Mouse (Mus musculus) neural tube, embryonic 15.5 days (tissue): ENCODE measurements around the gene Prokr1. TPM values are rescaled to one million over a fixed set of nuclear protein-coding genes. Genes with fewer than 3 reads are reported as not detected.
"Not testable (repeated sequence)": the region's sequence is repeated elsewhere in the genome, so short reads cannot be mapped to it uniquely, and the experiment has no call there.

Experiments
- ATAC-seq: fragments of 200-750 bp; cut with Nextera tagmentation; 2 replicates; pipeline ENCODE4 v1.8.0; 2017; ENCODE audit warnings: mild to moderate bottlenecking, moderate TSS enrichment, moderate library complexity; ENCODE audit not compliant: low FRiP score
- H3K27ac ChIP-seq: fragments of 300-500 bp; sonication (generic); replicated peaks from 2 replicates; pipeline ENCODE4 v1.5.1; 2015; ENCODE audit warnings: mild to moderate bottlenecking, inconsistent platforms
- H3K27me3 ChIP-seq: fragments of 300-500 bp; sonication (generic); replicated peaks from 2 replicates; pipeline ENCODE4 v1.6.1; 2015; ENCODE audit warnings: inconsistent platforms
- H3K36me3 ChIP-seq: fragments of 300-500 bp; sonication (generic); 2 replicates; pipeline ENCODE4 v1.6.1; 2015; ENCODE audit warnings: inconsistent platforms
- H3K4me1 ChIP-seq: fragments of 300-500 bp; sonication (generic); 2 replicates; pipeline ENCODE4 v1.6.1; 2015; ENCODE audit warnings: inconsistent platforms
- H3K4me2 ChIP-seq: fragments of 300-500 bp; sonication (generic); 2 replicates; pipeline ENCODE4 v1.6.1; 2015; ENCODE audit warnings: inconsistent platforms, mild to moderate bottlenecking, moderate library complexity
- H3K4me3 ChIP-seq: fragments of 300-500 bp; sonication (generic); replicated peaks from 2 replicates; pipeline ENCODE4 v1.5.1; 2015; ENCODE audit warnings: mild to moderate bottlenecking, inconsistent platforms
- H3K9ac ChIP-seq: fragments of 300-500 bp; sonication (generic); replicated peaks from 2 replicates; pipeline ENCODE4 v1.6.1; 2015; ENCODE audit warnings: mild to moderate bottlenecking, inconsistent platforms
- H3K9me3 ChIP-seq: fragments of 300-500 bp; sonication (generic); replicated peaks from 2 replicates; pipeline ENCODE4 v1.6.1; 2016; ENCODE audit warnings: inconsistent platforms
- WGBS: fragments of 180-500 bp; shearing (Covaris S2); methylation state at CpG from one replicate; pipeline ENCODE4 v1.1.7; 2015; ENCODE audit warnings: mixed read lengths; 5-methylcytosine and 5-hydroxymethylcytosine counted together
- polyA plus RNA-seq: library from polyadenylated mRNA; unstranded; fragments of >200 nt; fragmentation: Nextera tagmentation; extraction: Ambion mirVana; gene quantifications from 2 replicates; pipeline ENCODE4 v1.2.1, GENCODE M21; 2015

The Prokr1 gene
- polyA plus RNA-seq, result 3.0 and 3.9 TPM in 2 replicates

DNA sequence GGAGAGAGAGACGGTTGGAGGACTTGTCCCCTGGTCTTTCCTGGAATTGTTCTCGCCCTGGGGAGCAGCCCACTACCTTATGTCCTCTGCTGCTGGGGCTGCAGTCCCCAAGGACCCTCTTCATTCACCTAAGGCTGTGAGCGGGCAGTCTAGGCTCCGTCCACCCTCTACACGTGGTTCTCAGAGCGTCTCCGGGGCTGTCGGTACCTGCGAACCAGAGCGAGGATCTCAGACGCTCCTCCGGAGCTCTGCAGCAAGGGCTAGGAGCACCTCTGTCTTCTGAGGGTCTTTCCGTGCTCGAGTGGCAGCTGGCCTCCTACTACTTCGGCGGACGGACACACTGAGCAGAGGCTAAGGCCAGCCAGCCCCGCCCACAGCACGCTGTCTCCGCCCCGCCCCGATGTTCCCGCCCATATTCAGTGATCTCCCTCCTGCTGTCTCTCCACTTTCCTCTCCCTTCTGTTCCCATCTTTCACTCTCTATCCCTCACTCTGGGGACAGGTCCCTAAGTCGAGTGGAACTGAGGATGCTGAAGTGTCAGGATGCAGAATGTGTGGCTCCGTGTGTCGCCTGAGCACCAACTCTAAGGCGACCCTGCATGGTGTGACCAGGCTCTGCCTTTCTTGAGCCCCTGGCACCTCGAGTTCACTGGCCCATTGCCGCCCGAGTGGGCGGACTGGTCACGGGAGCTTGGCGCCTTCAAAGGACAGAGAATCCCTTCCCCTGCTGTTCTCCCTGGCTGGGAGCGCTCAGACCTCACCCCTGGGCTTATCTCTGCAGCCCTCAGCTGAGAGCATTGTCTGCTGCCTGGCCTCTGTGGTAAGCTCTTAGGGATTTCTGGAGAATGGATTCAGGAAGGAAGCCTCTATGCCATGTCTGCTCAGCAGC is at the start of gene Prokr1:
Gene Prokr1, minus strand, starts transcription at position 350 of the 888 bp plus-strand sequence.
- peak within 1 kb of the TSS; percentile 81 for H3K4me2 ChIP-seq
- peak within 1 kb of the TSS; percentile 55 for H3K4me3 ChIP-seq
- H3K4me1 ChIP-seq, result peaks cover 24% of the 10 kb centered on the region
- ATAC-seq, result peak; percentile 86
- H3K27ac ChIP-seq, result 0 out of 2 replicates have a peak within 1 kb of the TSS, but pooled peaks have one; percentile 5
- H3K27me3 ChIP-seq, result 0 out of 2 replicates have a peak, but pooled peaks cover 11% of the 10 kb centered on the region
- H3K9me3 ChIP-seq, result no peaks in the 10 kb centered on the region
- H3K9ac ChIP-seq, result peak within 1 kb of the TSS; percentile 32
- WGBS, result under 1% methylated on average over 34 of the region's 34 CpGs
- H3K36me3 ChIP-seq, result no peaks in the 10 kb centered on the region

- Histone ChIP-seq H3K4me2 (no peak overlapping the region), H3K4me1 (no peaks in the 10 kb centered on the region), H3K27me3 (no peaks in the 10 kb centered on the region), H3K27ac (no peak overlapping the region), H3K4me3 (no peak overlapping the region), H3K36me3 (no peaks in the 10 kb centered on the region), H3K9ac (no peak overlapping the region), H3K9me3 (no peaks in the 10 kb centered on the region)
- 60% methylated on average over 11 of the region's 11 CpGs for WGBS
- no peak for ATAC-seq
Observed at GRCm38 (mm10) chr6:87638134-87638660, 47.7 kb upstream of the Prokr1 start.

GRCm38 (mm10) chr6:87632176-87632575 is 41.6 kb upstream of the Prokr1 start:
- peaks cover 4% of the 10 kb centered on the region; the same call in 1 of the 2 replicates for H3K36me3 ChIP-seq
- ATAC-seq, result no peak

DNA sequence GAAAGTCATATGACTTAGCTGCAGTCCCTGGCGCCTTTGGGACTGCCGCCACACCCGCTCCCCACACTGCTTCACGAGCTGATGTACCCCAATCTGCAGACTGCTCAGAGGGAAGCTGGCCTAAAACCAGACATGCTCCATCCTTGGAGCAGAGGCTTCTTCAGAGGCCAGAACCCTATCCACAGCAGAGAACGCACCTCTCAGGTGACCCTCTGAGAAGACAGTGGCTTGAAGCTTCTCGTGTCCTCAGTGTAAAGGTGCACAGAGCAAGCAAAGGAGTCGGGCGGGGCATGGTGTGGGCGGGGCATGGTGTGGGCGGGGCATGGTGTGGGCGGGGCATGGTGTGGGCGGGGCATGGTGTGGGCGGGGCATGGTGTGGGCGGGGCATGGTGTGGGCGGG is 38.4 kb upstream of the Prokr1 start:
- H3K9ac ChIP-seq, H3K27me3 ChIP-seq, H3K4me2 ChIP-seq, H3K4me1 ChIP-seq, H3K9me3 ChIP-seq, ATAC-seq, H3K4me3 ChIP-seq, H3K36me3 ChIP-seq, H3K27ac ChIP-seq: not testable (repeated sequence)
- 83% methylated on average over 12 of the region's 15 CpGs for WGBS

More at GRCm38 (mm10) chr6:87632176-87632575, 41.6 kb upstream of the Prokr1 start:
- 81% methylated on average over 4 of the region's 4 CpGs for WGBS
- no peak overlapping the region for H3K4me2 ChIP-seq
- no peaks in the 10 kb centered on the region for H3K27me3 ChIP-seq
- no peak overlapping the region for H3K4me3 ChIP-seq
- H3K9me3 ChIP-seq, result no peaks in the 10 kb centered on the region
- no peak overlapping the region for H3K9ac ChIP-seq
- H3K27ac ChIP-seq, result no peak overlapping the region
- H3K4me1 ChIP-seq, result no peaks in the 10 kb centered on the region

DNA sequence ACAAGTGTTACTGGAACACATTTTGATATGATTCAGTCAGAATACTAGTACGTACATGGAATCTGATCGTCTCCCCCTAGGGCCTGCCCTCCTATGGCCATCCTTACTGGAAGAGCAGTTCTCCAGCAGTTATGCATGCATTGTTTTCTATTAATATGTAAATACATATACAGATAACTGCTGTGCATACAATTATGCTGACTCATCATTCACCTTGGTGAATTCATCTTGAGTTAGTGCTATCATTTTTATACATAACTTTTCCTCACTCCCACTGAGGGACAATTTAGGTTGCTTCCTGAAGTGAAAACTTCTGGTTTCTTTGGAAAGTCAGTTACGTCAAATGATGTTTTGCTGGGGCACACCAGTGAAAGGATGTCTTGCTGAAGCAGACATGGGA is 32.6 kb upstream of the Prokr1 start:
- no peaks in the 10 kb centered on the region for H3K9me3 ChIP-seq
- 90% methylated on average over 3 of the region's 3 CpGs for WGBS

GRCm38 (mm10) chr6:87621281-87621680 is 30.7 kb upstream of the Prokr1 start:
- Histone ChIP-seq H3K4me1 (peaks cover 7% of the 10 kb centered on the region; the same call in 1 of the 2 replicates), H3K27me3 (no peaks in the 10 kb centered on the region), H3K9ac (no peak overlapping the region), H3K27ac (0 out of 2 replicates have a peak overlapping the region, but pooled peaks have one; percentile 37), H3K4me3 (no peak overlapping the region), H3K9me3 (no peaks in the 10 kb centered on the region), H3K4me2 (no peak overlapping the region), H3K36me3 (no peaks in the 10 kb centered on the region)
- ATAC-seq, result peak; percentile 83
- WGBS, result 52% methylated on average over 3 of the region's 3 CpGs

More for the DNA sequence above, 32.6 kb upstream of the Prokr1 start:
- Histone ChIP-seq H3K4me2 (no peak overlapping the region), H3K36me3 (no peaks in the 10 kb centered on the region), H3K9ac (no peak overlapping the region), H3K27me3 (no peaks in the 10 kb centered on the region), H3K27ac (no peak overlapping the region), H3K4me1 (peaks cover 7% of the 10 kb centered on the region; the same call in 1 of the 2 replicates), H3K4me3 (no peak overlapping the region)
- ATAC-seq, result no peak

- H3K4me1 ChIP-seq, result peaks cover 7% of the 10 kb centered on the region; the same call in 1 of the 2 replicates
- H3K4me3 ChIP-seq, result no peak overlapping the region
- H3K27me3 ChIP-seq, result no peaks in the 10 kb centered on the region
- H3K9me3 ChIP-seq, result no peaks in the 10 kb centered on the region
- no peak for ATAC-seq
- WGBS, result 81% methylated on average over 8 of the region's 8 CpGs
- no peaks in the 10 kb centered on the region for H3K36me3 ChIP-seq
- no peak overlapping the region for H3K4me2 ChIP-seq
- no peak overlapping the region for H3K27ac ChIP-seq
- H3K9ac ChIP-seq, result no peak overlapping the region
Observed at GRCm38 (mm10) chr6:87618021-87618420, 27.5 kb upstream of the Prokr1 start.

DNA sequence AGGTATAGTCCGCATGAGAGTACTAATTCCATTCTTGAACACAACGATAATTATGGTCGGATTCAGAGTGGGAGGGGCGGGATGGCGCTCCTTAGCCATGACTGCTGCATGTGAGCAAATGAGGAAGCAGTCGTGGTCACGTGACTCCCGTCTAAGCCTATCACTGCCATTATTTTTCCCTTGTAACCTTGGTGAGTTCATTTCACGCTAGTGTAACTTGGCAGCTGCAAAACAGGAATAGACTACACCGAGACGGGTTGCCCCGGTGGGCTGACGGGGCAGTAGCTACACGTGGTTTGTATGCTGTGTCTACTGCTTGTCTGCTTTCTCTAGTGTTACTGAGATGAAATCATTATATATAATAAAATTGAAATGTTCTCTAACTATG is 25.1 kb upstream of the Prokr1 start:
- Histone ChIP-seq H3K9me3 (no peaks in the 10 kb centered on the region), H3K36me3 (no peaks in the 10 kb centered on the region), H3K4me1 (no peaks in the 10 kb centered on the region), H3K27ac (no peak overlapping the region), H3K4me3 (no peak overlapping the region), H3K27me3 (no peaks in the 10 kb centered on the region), H3K4me2 (no peak overlapping the region), H3K9ac (no peak overlapping the region)
- no peak; the same call in 1 of the 2 replicates for ATAC-seq
- WGBS, result 84% methylated on average over 14 of the region's 14 CpGs

- no peaks in the 10 kb centered on the region for H3K36me3 ChIP-seq
- H3K4me3 ChIP-seq, result no peak overlapping the region
- WGBS, result 59% methylated on average over 11 of the region's 11 CpGs
- no peak overlapping the region for H3K27ac ChIP-seq
- ATAC-seq, result no peak
- H3K4me2 ChIP-seq, result no peak overlapping the region
- H3K9ac ChIP-seq, result no peak overlapping the region
- no peaks in the 10 kb centered on the region for H3K9me3 ChIP-seq
- H3K27me3 ChIP-seq, result no peaks in the 10 kb centered on the region
- H3K4me1 ChIP-seq, result no peaks in the 10 kb centered on the region
Observed at GRCm38 (mm10) chr6:87614794-87615695, 24.5 kb upstream of the Prokr1 start.

- no peaks in the 10 kb centered on the region for H3K9me3 ChIP-seq
- ATAC-seq, result no peak
- no peaks in the 10 kb centered on the region for H3K27me3 ChIP-seq
- no peak overlapping the region for H3K4me3 ChIP-seq
- peaks cover 4% of the 10 kb centered on the region for H3K4me1 ChIP-seq
- H3K9ac ChIP-seq, result no peak overlapping the region
- no peak overlapping the region for H3K4me2 ChIP-seq
- H3K27ac ChIP-seq, result no peak overlapping the region
- H3K36me3 ChIP-seq, result no peaks in the 10 kb centered on the region
Observed at GRCm38 (mm10) chr6:87599825-87600224, 9.3 kb upstream of the Prokr1 start.

DNA sequence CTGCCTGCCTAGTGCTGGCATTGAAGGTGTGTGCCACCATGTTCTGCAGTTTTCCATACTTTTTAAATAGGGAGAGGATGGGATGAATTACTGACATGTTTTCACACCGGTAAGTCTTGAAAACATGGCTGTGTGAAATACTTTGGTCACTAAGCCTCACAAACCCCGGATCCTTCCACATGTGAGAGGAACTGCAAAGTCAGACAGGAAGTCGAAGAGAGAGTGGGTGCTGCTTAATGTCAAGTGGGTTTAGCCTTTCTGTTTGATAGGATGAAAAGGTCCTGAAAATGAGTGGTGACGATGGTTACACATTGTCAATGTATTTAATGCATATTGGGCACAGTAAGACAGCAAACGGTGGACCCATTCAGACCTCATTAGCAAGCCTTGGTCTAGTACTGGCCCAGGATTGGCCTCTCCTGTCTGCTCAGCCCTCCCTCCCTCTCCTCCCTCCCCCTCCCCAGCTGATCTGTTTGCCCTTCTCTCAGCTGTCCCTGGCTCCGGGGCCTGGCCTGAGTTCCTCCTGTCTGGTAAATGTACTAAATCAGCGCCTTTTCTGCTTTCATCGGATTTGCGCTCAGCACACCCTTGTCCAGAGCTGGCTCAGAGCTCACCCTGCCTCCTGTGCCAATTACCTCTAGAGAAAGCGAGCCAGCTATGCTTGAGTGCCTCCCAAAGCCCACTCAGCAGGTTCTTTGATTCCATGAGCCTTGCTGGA is 6.7 kb upstream of the Prokr1 start:
- Histone ChIP-seq H3K27ac (peak overlapping the region; percentile 35; the same call in 1 of the 2 replicates), H3K9ac (no peak overlapping the region), H3K4me2 (peak overlapping the region; percentile 22; the same call in 1 of the 2 replicates), H3K4me3 (no peak overlapping the region), H3K27me3 (no peaks in the 10 kb centered on the region), H3K36me3 (no peaks in the 10 kb centered on the region), H3K9me3 (no peaks in the 10 kb centered on the region), H3K4me1 (peaks cover 4% of the 10 kb centered on the region)
- WGBS, result 27% methylated on average over 10 of the region's 10 CpGs
- ATAC-seq, result peak; percentile 83
